Mouse (Mus musculus): Measurements from ENCODE around the gene Lrrc74a. TPM values are rescaled to one million over a fixed set of nuclear protein-coding genes. Genes with fewer than 3 reads are reported as not detected.

The Lrrc74a gene
- polyA plus RNA-seq, 1 experiment: not detected

DNA sequence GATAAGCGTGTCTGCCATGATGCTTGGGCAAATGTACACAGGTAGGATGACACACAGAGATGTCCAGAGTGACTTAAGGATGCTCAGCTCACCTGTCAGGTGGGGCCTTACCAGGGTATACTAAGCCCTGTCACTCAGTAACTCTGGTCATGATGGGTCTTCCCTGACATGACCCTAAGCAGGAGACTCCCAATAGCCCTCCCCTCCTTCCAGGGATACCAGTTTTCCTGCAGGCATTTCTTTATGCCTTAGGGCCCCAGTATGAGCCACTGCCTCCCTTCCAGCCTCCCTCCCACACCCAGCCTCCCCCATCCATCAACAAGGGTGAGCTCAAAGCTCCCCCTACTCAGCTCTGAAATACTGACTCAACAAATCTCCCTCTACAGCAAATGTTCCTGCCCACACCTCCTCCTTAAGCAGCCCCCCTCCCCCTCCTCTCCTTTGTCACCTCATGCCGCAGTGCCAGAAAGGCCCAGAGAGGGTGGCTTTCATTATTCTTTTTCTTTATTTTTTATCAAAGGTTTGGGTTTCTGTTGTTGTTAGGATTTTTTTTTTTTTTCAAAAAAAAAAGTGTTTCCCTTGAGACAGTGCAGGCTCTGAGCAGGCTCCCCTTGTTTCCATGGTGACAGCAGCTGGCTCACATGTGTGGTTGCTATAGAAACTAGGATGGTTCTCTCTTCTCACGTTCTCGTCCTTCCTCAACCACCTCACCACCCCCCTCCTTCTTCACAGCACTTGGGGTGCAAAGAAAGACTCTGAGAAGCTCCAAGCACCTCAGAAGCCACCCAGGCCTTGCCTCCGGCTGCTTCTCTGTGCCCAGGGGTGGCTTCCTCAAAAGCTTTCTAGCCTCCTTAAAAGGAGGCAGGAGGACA lies 73.0 kb downstream of the Lrrc74a start:
- TF ChIP-seq GATA1 (IDR thresholded peaks at IDR 0.05; ENCODE audit: borderline replicate concordance, low read length) (no peak), FLI1 (IDR thresholded peaks at IDR 0.05; ENCODE audit: low read length) (no peak)
- Histone ChIP-seq H3K4me1 (peaks cover 100% of the 10 kb centered on the region), H3K4me3 (replicated peaks) (no peak overlapping the region), H3K36me3 (replicated peaks; ENCODE audit: low read length) (no peaks in the 10 kb centered on the region), H3K27me3 (replicated peaks) (no peaks in the 10 kb centered on the region), H3K9me3 (no peaks in the 10 kb centered on the region)

DNA sequence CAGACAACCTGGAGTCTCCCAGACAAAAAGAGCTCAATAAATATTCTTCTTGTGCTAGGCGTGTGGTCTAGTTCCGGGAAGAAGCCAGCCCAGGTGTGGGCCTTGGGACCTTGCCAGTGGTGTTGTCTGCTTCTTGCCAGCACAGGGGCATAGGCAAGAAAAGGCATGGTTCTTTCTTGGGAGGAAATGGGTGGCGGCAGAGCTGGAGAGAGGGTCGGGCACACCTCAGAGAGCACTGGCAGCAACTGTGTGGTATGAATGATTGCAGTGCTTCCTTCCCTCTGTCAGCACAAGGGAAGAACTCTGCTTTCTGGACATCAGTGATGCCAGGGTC lies 73.6 kb downstream of the Lrrc74a start:
- Histone ChIP-seq H3K4me1 (peaks cover 98% of the 10 kb centered on the region), H3K36me3 (replicated peaks; ENCODE audit: low read length) (no peaks in the 10 kb centered on the region), H3K27me3 (replicated peaks) (no peaks in the 10 kb centered on the region), H3K9me3 (no peaks in the 10 kb centered on the region), H3K4me3 (replicated peaks) (no peak overlapping the region)
- TF ChIP-seq GATA1 (IDR thresholded peaks at IDR 0.05; ENCODE audit: borderline replicate concordance, low read length) (no peak), FLI1 (IDR thresholded peaks at IDR 0.05; ENCODE audit: low read length) (no peak)

DNA sequence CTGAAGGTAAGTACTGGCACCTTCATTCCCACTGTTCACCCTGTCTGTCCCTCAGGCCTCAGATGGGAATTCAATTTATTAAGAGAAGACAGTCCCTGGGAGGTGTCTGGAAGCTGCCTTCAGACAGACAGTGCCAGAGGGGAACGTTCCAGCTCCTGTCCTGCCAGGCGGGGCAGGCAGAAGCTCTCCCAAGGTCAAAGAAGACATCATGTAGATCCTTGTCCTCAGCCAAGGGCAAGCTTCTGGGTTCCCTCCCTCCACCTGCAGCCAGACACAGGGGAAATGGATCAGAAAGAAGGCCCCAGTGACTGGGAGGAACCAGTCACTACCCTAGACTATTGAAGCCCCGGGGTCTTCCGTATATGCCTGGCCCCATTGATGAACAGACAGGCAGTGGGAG lies 74.7 kb downstream of the Lrrc74a start:
- Histone ChIP-seq H3K9me3 (no peaks in the 10 kb centered on the region), H3K4me1 (peaks cover 91% of the 10 kb centered on the region), H3K27me3 (replicated peaks) (no peaks in the 10 kb centered on the region), H3K4me3 (replicated peaks) (no peak overlapping the region), H3K36me3 (replicated peaks; ENCODE audit: low read length) (no peaks in the 10 kb centered on the region)
- TF ChIP-seq FLI1 (IDR thresholded peaks at IDR 0.05; ENCODE audit: low read length) (no peak), GATA1 (IDR thresholded peaks at IDR 0.05; ENCODE audit: borderline replicate concordance, low read length) (no peak)

DNA sequence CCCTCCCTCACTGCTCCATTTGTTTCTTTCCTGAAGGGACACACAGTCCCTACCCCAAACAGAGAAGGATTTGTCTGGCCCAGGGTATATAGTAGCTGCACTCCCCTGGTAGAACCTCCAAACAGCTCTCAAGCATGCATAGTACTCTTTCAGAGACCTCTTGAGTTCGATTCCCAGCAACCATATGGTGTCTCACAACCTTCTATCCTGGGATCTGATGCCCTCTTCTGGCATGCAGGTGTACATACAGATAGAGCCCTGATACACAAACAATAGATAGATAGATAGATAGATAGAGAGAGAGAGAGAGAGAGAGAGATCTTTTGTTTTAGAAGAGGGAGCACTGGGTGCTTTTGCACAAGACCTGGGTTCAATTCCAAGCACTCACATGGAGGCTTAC lies 75.9 kb downstream of the Lrrc74a start:
- H3K4me3 ChIP-seq (replicated peaks): peak overlapping the region; percentile 70
- no peaks in the 10 kb centered on the region for H3K27me3 ChIP-seq (replicated peaks)
- peaks cover 82% of the 10 kb centered on the region for H3K4me1 ChIP-seq

DNA sequence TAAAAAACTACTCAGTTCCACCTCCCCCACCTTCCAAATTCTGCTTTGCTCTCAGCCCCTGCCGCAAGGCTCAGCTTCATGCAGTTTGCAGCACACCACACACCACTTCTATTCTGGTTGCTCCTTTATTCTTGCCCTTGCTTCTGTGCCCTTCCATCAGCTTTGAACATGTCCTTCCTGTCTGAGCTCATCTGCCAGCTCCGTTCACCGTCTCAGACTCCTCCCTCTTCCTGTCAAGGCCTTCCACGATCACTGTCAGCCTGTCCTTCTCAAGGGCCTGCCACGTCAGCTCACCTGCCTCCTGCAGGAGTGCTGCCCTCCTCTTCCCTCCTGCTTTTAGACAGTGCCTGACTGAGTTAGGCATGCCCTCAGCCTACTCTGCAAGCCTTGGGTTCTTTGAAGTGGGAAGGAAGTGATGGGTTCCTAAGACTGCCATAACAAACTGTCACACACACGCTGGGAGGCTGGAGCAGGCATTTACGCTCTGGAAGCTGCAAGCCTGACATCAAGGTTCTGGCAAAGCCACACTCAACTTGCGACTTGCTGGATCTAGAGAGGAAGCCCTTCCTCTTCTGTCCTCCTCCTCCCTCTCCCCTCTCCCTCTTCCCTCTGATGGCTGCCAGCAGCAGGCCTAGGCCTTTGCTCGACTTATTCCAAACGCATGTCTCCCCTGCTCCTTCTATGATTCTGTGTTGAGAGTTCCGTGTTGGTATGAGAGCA lies 76.7 kb downstream of the Lrrc74a start:
- no peaks in the 10 kb centered on the region for H3K27me3 ChIP-seq (replicated peaks)
- TF ChIP-seq GATA1 (IDR thresholded peaks at IDR 0.05; ENCODE audit: borderline replicate concordance, low read length) (no peak), FLI1 (IDR thresholded peaks at IDR 0.05; ENCODE audit: low read length) (no peak)
- peaks cover 82% of the 10 kb centered on the region for H3K4me1 ChIP-seq
- H3K4me3 ChIP-seq (replicated peaks): peak overlapping the region; percentile 86
- no peaks in the 10 kb centered on the region for H3K36me3 ChIP-seq (replicated peaks; ENCODE audit: low read length)
- H3K9me3 ChIP-seq: no peaks in the 10 kb centered on the region

More for the DNA sequence above, 75.9 kb downstream of the Lrrc74a start:
- H3K36me3 ChIP-seq (replicated peaks; ENCODE audit: low read length): no peaks in the 10 kb centered on the region
- no peaks in the 10 kb centered on the region for H3K9me3 ChIP-seq
- TF ChIP-seq GATA1 (IDR thresholded peaks at IDR 0.05; ENCODE audit: borderline replicate concordance, low read length) (no peak), FLI1 (IDR thresholded peaks at IDR 0.05; ENCODE audit: low read length) (no peak)

DNA sequence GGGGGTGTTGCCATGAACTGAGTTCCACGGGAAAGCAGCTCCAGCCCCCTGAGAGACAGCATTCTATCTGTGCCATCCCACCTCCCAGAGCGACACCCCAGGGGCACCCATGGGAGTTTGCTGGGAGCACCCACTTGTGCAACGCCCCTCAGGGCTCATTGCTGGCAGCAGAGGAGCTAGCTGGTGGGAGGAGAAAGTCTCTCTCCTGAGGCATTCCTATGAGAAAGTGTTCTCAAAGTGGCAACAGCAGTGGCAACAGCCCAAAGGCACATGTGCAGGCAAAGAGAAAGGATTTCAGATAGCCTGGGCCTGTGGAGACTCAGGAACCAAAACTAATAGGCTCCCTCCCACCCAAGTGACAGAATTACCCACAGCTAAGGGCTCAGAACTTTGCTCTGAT lies 78.6 kb downstream of the Lrrc74a start:
- Histone ChIP-seq H3K4me1 (peaks cover 82% of the 10 kb centered on the region), H3K36me3 (replicated peaks; ENCODE audit: low read length) (no peaks in the 10 kb centered on the region), H3K4me3 (replicated peaks) (no peak overlapping the region), H3K27me3 (replicated peaks) (no peaks in the 10 kb centered on the region), H3K9me3 (no peaks in the 10 kb centered on the region)
- TF ChIP-seq FLI1 (IDR thresholded peaks at IDR 0.05; ENCODE audit: low read length) (no peak), GATA1 (IDR thresholded peaks at IDR 0.05; ENCODE audit: borderline replicate concordance, low read length) (no peak)

Other genes with a start within 250 kb of the Lrrc74a start
- gene Vash1, start 55.7 kb upstream of the Lrrc74a start, polyA plus RNA-seq (2012; ENCODE audit: insufficient read depth, low replicate concordance): 52.4 and 71.7 TPM in 2 replicates
- 1.2 and 3.2 TPM in 2 replicates for gene Angel1, start 7.9 kb upstream of the Lrrc74a start, polyA plus RNA-seq (2012; ENCODE audit: insufficient read depth, low replicate concordance)
- 32.7 and 46.2 TPM in 2 replicates for gene Irf2bpl, start 150.4 kb downstream of the Lrrc74a start, polyA plus RNA-seq (2012; ENCODE audit: insufficient read depth, low replicate concordance)
- 4.8 and 6.4 TPM in 2 replicates for gene Cipc, start 212.7 kb downstream of the Lrrc74a start, polyA plus RNA-seq (2012; ENCODE audit: insufficient read depth, low replicate concordance)